Mouse (Mus musculus): ENCODE measurements around the gene Cadps2.

DNA sequence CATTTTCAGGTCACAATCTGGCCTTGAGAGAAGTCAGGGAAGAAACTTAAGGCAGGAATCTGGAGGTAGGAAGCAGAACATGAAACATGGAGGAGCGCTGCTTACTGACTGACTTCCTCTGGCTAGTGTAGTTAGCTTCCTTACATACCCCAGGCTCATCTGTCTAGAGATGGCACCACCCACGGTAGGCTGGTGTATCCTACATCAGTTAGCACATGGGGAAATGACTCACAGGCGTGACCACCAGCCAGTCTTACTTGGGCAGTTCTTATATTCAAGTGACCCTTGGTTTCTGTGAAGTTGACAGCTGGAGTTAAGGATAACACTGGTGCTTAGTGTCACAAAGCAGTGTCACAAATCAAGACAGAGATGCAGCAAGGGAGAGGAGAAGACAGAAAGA is 110.6 kb downstream of the Cadps2 start:
- TF ChIP-seq CTCF (IDR thresholded peaks at IDR 0.05; ENCODE audit: low read depth, low read length) (no peak), GATA1 (IDR thresholded peaks at IDR 0.05; ENCODE audit: borderline replicate concordance, low read length) (no peak), POLR2AphosphoS5 (IDR thresholded peaks at IDR 0.05; ENCODE audit: insufficient replicate concordance, low read depth, low read length) (no peak), TAL1 (conservative IDR thresholded peaks at IDR 0.05; ENCODE audit: low read depth, low read length) (no peak)
